Mouse (Mus musculus) spleen, postnatal 10 days (tissue): ENCODE measurements around the gene Gle1.
A peak's percentile ranks its signal among the peaks of the same experiment; 100 is the strongest.

Experiments
- DNase-seq, 2 experiments: peaks; one replicate each; pipeline ENCODE4 v3.0.0; 2021 to 2022; ENCODE audit warnings: low spot score in 2 of 2

Gene Gle1

DNA sequence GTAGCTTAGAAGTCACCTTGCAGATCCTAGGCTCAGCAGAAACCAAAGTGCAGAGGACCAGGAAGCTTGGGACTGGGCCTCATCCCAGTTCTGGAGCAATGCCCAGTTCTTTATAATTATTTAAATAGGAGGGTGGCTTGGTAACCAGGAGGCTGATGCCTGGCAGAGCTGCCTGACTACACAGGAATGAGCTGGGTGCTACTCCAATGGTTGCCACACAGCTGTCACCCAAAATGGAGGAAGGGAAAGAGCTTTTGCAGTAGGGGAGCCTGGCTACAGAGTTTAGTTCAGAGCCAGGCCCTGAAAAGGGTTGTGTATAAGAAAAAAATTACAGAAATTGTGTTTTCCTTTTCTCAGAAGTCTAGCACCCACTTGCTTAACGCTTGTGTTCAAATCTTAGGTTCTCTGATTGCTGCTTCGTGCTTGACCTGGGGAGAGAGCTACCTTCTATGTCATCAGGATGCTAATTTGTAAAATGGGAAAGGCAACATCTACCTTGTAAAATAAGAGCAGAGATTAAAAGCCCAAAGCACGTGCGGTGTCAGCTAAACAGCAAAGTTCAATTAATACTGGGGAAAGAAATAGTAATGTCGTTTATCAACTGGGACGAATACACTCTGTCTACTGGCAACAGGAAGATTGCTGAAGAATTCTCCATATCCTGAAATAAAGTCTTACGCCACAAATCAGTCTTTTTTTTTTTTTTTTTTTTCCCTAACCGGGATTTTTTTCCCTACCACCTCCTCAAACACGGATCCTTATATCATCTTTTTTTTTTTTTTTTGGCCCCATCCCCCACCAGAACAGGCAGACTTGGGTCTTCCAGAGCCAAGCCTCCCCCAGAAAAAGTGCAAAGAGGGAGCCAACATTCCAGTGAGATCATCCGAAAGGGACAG lies 29.4 kb downstream of the Gle1 start:
- peak in 1 of 2 experiments; percentile 22 for DNase-seq

DNA sequence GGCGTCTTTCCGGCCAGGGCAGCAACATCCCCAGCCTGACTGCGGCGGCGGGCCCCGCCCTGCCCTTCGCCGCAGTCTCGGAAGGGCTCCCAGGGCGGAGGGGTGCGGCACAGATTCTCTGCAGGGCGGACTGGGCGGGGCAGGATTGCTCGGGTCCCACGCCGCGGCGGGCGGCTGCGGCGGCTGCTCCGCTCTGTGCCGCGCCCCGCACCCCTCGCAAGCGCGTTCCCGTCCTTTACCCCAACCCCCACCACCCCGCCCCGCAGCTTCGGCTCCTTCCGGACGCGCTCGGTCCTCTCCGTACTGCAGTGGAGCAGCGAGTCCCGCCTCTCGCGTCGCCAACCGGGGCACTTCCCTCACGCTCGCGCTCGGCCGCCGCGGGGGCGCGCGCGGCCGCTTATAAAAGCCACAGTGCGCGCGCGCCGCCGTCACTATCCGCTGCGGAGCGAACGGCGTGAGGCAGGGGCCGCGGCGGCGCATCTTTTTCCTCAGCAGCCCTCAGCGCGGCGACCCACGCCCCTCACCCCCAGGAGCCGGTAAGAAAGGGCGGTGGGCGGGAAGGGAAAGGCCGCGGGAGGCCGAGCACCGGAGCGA lies 30.1 kb downstream of the Gle1 start, which contains the start of gene Sptan1:
Gene Sptan1 (plus strand): TSS at position 311 of the 594 bp plus-strand sequence.
- peak; percentile 70 to 92 for DNase-seq

DNA sequence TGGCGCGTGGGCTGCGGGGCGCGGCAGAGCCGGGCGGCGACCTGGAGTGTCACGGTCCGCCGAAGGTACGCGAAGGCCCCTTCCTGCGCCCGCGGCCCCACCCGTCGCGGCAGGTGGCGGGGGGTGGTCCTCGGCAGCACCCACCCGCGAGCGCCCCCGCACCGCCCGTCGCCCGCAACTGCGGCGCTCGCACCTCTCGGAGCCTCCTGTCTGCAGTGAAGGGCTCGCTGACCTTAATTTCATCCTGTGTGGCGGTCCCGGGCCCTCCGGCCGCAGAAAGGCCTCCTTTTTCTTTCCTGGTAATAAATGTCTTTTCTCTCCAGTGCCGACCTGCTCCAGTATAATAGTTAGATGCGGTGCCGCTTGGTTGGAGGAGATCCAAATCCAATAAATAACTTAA lies 30.7 kb downstream of the Gle1 start:
- DNase-seq = peak; percentile 18 to 46

DNA sequence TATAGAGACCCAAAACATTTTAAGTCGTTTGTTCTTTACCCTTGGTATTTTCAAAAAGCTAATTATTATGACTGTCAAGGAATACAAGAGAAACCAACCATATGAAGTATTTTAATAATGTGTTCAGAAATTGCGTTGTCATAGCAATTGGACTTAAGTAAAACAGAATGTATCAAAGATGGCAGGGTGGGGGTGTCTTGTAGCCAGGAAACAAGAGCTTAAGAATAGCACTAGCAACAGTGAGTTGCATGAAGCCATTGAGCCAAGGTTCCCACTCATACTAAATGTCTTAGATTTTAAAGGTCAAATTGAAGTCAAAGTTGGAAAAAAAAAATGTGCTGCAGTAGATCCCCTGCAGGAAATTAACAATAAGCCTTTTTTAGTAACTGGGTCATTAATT lies 31.6 kb downstream of the Gle1 start:
- no peak for DNase-seq

DNA sequence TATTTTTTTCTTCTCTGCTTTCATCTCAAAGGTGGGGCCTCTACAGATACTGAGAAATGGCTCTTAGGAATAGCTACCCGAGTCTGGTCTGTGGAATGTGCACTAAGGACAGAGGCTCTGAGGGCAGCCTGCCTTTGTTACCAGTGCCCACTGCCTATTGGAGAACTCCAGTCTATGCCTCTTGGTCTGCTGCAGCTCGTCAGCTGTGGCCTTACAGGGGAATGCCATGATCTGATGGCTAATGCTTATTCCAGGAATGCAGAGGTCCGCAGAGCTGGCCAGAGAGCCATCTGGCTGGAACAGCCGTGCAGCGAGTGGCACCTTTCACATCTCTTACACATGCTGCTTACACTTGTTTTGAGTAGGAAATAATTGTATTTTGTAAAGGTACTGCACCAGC lies 32.5 kb downstream of the Gle1 start:
- DNase-seq = no peak

DNA sequence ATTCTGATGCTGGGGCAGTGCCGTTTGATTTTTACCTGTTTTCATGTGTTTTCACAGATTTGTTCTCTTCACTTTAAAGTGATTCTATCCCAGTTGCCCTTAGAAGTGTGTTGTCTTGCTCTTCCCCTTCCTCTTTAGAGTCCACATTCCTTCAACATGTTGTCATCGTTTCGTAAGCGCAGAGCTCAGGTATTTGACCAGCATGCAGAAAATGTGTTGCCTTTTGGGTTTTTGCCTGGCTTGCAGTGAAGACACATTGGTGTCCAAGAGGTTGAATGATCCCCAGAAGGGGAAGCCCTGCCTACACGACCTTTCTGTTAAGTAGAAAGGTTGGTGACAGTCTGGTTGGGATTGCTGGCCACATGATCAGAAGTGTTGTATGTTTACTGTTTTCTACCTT lies 33.4 kb downstream of the Gle1 start:
- no peak for DNase-seq

DNA sequence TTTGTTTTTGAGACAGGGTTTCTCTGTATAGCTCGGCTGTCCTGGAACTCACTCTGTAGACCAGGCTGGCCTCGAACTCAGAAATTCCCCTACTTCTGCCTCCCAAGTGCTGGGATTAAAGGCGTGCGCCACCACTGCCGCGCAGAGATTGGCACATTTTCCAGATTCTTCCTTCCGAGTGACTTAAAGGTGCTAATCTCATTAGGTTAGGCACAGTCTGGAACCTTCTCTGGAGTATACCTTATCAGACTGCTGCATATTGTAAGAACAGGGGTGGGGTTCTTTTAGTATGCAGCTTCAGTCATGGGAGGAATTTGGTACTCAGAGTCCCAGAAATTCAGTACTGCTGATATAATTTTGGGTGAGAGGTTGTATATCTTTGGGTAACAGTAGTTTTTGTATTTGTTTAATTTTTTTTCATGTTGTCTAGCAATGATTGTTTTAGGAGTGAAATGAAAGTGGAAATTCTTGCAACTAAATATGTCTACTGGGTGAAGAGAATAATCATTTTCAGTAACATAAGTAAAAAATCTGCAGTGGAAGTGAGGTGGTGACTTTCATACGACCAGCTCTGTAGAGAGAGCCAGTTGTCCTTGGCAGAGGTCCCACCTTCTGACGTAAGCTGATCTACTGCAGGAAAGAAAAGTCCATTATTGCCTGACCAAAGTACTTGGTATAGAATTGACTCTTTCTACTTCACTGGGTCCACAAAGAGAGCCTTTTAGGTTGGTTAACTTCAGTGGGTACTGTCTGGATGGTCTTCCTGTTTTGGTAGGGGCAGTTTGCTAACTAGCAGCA lies 36.8 kb downstream of the Gle1 start:
- DNase-seq = peak in 1 of 2 experiments; percentile 19

DNA sequence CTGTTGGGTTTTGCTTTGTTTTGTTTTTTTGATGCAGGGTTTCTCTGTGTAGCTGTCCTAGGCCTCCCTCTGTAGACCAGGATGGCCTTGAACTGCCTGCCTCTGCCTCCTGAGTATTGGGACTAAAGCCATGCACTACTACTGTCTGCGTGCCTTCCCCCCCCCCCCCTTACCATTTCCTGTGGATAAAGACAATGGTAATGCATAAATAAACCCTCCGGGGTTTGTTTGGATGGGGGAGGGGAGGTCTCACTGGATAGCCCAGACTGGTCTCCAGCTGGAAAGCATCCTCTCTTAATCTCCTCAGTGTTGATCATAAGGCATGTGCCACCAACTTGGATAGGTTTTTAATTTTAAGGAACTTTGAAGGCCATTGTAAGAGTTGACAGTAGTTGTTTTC lies 38.3 kb downstream of the Gle1 start:
- DNase-seq = no peak

DNA sequence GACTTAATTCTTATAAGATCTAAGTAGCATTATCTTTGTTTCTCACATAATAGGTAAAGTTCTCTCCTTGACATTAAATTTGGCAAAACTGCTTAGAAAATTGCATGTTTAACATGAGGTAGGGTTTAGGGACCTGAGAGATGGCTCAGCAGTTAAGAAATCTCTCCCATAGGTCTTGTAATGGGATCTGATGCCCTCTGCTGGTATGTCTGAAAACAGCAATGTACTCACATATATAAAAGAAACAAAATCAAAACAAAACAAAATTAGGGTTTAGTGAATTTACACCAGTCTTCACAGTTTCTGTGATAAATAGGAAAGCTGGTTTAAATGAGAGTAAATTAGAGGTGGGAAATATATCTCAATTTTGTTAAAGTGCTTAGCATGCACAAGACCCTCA lies 42.1 kb downstream of the Gle1 start:
- peak in 1 of 2 experiments; percentile 63 for DNase-seq

DNA sequence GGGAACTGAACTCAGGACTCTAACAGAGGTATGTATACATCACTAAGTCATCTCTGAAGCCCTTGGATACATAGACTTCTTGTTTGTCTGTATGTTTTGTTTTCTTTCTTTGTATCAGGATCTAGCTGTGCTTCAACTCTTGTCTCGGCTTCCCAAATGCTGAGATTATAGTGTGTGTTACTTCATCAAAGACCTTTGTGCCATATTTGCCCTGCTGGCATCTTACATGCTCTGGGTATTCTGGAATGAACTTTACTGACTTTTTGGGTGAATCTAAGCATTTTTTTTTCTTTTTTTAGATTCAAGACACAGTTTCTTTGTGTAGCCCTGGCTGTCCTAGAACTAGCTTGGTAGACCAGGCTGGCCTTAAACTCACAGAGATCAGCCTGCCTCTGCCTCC lies 45.4 kb downstream of the Gle1 start:
- DNase-seq = no peak

DNA sequence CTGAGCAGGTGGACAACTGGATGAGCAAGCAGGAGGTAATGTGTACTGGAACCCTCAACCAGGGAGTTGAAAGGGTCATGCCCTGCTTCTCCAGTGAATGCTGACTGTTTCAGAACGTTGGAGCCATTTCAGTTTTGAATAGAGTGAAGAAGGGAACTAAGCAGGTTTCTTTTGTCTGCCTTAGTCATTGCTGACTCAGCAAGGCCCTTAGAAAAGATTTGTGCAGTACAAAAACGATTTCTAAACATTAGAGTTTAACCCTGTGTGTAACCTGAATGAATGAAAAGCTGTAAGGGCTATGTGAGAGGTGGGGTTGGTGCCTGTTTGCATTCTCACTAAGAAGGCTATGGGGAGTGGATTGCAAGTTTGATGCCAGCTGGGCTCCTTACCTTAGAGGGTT lies 56.7 kb downstream of the Gle1 start:
- no peak for DNase-seq

DNA sequence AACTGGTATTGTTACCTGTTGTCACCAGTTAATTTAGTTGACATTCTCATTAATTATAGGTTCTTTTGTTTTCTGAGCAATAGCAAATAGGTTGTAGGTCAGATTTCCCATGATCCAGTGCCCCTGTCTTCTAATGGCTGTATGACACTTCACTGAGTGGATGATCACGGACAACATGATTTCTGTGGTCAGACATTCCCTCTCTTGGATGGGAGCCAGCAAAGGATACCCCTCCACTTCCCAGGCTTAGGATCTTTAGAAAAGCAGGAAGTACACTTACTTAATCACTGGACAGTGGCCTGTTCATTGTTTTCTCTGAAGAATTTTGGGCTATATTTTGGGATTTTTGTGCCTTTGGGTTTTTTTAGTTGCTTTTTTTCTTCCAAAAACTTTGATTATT lies 73.9 kb downstream of the Gle1 start:
- DNase-seq = no peak
